Mouse (Mus musculus) spleen, adult 18-20 months (tissue): ENCODE measurements around the gene Btg3.

Experiments
- DNase-seq, 2 experiments: peaks; one replicate each; pipeline ENCODE4 v3.0.0; 2022; ENCODE audit warnings: mixed read lengths in 2 of 2

Btg3 gene

GRCm38 (mm10) chr16:78301183-78301830 lies 75.7 kb downstream of the Btg3 start, which contains the start of gene Cxadr:
Gene Cxadr (plus strand): TSS chr16:78301489.
- DNase-seq = peak in 1 of 2 experiments; percentile 22

DNA sequence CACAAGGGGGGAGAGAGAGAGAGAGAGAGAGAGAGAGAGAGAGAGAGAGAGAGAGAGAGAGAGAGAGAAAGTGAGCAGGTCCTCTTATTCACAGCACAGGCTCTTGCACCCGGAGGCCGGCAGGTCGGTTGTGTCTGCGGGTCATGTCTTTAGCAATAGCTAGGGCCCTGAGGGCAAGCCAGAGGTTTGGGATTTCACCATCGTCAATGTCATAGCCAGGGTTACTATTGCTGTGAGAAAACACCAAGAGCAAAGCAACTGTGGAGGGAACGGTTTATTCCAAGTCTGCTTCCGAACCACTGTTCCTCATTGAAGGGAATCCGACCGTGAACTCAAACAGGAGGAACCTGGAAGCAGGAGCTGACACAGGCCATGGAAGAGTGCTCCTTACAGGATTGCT lies 80.9 kb downstream of the Btg3 start:
- no peak for DNase-seq

- no peak for DNase-seq
These were observed 81.4 kb downstream of the Btg3 start for GRCm38 (mm10) chr16:78295601-78296000.

- no peak for DNase-seq
These were observed 82.3 kb downstream of the Btg3 start for GRCm38 (mm10) chr16:78294606-78295275.

DNA sequence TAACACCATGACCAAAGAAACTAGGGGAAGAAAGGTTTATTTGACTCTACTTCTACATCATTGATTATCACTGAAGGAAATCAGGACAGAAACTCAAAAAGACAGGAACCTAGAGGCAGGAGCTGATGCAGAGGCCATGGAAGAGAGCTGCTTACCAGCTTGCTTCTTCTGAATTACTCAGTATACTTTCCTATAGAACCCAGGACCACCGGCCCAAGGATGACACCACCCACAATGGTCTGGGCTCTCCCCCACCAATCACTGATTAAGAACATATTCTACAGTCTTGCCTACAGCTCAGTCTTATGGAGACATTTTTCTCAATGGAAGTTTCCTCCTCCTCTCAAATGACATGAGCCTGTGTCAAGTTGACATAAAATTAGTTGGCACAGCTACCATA lies 82.9 kb downstream of the Btg3 start:
- no peak for DNase-seq

DNA sequence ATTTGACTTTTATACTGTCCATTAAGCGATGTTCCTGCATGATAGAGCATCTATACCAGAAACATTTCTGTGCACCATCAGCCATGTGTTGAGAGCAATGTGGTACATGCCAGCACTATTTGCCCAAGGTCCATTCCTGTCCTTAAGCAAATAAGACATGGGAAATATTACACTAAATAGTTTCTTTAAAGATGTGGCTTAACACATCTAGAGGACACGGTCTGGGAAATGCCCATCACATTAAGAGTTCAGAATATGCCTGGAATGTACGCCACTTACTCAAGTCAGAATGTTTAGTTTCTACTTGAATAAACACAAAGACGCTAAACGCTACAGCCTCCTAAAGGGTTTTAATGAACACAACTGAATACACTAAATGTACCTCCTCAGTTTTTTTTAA lies 93.8 kb downstream of the Btg3 start:
- DNase-seq = no peak
